Mouse (Mus musculus): ENCODE measurements around the gene Ndst4. TPM values are rescaled to one million over a fixed set of nuclear protein-coding genes. Genes with fewer than 3 reads are reported as not detected.

Ndst4 gene
- total RNA-seq (2021), result not detected in 2 replicates
- long read RNA-seq, result 0 reads

GRCm38 (mm10) chr3:125403601-125404396 lies at the start of gene Ndst4:
Gene Ndst4 (plus strand): TSS chr3:125404076.
- DNase-seq, result no peak

- no peak for DNase-seq
Observed at GRCm38 (mm10) chr3:125397443-125397842, 6.4 kb upstream of the Ndst4 start.

- DNase-seq, result no peak
Observed at GRCm38 (mm10) chr3:125406456-125406855, 2.6 kb downstream of the Ndst4 start.

DNA sequence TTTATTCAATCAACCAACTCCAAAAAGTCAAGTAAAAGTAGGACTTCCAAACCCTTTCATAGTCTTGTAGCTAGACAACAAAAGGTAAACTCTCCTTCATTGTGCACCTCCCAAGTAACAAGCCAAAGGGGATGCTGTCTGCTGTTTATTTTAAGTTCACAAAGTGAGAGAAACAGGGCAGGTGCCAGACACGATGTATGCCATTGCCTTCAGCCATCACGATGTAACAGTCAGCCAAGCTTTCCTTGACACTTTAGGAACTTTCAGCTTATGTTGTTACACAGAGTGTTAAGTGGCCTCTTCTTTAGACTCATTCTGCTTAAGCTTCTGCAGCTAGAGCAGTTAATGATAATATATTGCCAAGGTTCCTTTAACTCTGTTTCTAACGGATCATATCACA lies 3.1 kb downstream of the Ndst4 start:
- DNase-seq, result no peak

DNA sequence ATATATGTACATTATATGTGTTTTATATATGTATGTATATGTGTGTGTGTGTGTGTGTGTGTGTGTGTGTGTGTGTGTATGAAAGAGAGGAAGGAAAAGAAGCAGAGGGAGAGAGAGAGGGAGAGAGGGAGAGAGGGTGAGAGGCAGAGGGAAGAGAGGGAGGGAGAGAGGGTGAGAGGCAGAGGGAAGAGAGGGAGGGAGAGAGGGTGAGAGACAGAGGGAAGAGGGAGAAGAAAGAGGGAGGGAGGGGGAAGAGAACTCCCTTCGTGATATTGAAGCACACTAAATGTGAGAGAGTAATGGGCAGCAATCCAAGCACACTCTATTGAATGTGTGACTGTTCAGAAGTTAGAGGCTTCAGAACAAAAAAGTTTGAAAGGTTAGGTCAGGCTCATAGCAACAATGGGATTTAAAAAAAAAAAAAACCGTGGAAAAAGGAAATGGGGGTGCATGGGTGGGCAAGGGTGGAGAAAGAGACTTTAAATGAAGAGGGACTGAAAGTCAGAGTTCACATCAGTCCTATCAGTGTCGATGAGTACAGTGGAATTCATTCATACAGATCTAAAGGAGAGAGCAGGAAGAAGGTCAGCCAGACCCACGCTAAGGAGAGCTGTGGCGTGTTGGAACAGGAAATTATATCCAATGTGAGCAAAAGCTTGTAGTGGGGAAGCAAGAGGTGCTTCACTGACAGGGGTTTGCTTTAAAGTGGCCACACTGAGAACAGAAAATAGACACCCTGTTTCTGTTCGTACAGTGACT lies 63.2 kb downstream of the Ndst4 start:
- no peak for DNase-seq

GRCm38 (mm10) chr3:125510102-125510501 lies 106.2 kb downstream of the Ndst4 start:
- no peak for DNase-seq

GRCm38 (mm10) chr3:125533371-125533770 lies 129.5 kb downstream of the Ndst4 start:
- DNase-seq, result no peak

GRCm38 (mm10) chr3:125570602-125571001 lies 166.7 kb downstream of the Ndst4 start:
- no peak for DNase-seq

DNA sequence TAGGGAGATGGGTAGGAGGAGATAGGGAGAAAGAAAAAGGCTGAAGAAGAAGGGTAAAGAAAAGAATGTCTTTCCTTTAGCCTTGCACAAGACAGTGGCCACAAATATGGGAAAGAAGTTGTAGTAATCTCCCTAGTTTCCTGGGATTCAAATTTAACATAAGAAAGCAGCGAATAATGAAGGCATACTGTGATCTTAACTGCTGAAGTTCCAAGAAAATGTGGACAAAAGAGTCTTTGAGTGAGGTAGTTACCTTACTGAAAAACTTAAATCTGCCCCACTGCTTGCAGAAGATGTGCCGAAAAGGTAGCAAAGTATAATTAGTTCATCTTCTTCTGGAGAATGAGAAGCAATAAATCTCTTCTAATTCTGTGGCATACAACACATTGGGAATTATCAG lies 228.4 kb downstream of the Ndst4 start:
- DNase-seq, result no peak

DNA sequence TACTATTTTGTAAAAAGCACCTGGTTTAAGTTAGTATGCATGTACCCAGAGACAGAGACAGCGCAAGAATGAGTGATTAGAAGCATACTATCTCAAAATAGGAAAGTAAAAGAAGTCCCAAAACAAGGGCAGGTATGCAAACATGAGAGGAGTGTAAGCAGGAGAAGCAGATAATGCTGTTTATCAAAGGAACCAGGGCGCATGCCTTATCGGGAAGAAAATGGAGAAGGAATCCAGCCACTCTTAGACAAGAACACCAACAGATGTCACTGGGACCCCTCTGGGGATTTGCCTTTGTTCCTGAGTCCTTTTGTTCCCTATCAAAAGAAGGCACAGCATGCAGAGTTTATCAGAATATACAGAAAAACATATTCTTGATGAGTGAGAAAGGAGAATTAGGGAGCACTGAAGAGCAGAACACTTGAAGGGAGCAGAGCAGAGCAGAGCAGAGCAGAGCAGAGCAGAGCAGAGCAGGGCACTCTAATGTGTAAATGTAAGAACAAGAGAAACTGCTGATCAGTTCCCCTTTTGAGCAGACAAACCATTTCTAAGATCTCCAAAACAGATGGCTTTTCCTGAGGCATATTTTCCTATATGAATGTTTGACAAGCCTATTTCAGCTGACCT lies 251.2 kb downstream of the Ndst4 start:
- no peak for DNase-seq

GRCm38 (mm10) chr3:125660114-125660717 lies 256.3 kb downstream of the Ndst4 start:
- DNase-seq, result no peak

DNA sequence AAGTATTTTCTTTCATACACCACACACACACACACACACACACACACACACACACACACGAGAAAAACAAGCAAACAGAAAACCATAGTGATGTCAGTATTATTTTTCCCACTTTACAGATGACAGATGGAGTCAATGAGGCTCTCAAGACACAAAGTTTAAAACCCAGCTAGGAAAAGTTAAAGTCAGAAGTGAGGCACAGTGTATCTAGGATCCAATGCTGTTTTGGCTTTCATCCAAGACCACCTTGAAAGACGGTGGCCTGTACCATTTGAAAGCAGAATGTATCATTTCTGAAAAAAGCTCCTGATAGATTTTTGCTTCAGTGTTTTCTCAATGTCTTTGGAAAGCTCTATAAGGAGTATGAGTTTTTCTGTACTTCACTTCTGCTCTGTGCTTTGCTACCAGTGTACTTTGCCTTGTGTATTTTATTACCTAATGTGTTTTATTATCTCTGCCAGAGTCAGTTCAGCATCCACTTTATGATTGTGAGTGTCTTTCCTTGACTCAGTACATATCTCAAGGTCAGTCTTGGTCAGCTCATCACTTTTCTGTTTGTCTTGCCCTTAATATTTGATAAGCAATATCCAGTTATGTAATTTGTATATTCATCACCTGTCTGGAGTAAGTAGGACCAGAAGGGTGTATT lies 257.1 kb downstream of the Ndst4 start:
- DNase-seq, result no peak

GRCm38 (mm10) chr3:125673997-125674794 lies 270.3 kb downstream of the Ndst4 start:
- DNase-seq, result no peak

- no peak for DNase-seq
Observed at GRCm38 (mm10) chr3:125675211-125675896, 271.5 kb downstream of the Ndst4 start.

- no peak for DNase-seq
Observed at GRCm38 (mm10) chr3:125678924-125679323, 275.0 kb downstream of the Ndst4 start.

- no peak for DNase-seq
Observed at GRCm38 (mm10) chr3:125683460-125684230, 279.8 kb downstream of the Ndst4 start.

GRCm38 (mm10) chr3:125684583-125684982 lies 280.7 kb downstream of the Ndst4 start:
- no peak for DNase-seq

DNA sequence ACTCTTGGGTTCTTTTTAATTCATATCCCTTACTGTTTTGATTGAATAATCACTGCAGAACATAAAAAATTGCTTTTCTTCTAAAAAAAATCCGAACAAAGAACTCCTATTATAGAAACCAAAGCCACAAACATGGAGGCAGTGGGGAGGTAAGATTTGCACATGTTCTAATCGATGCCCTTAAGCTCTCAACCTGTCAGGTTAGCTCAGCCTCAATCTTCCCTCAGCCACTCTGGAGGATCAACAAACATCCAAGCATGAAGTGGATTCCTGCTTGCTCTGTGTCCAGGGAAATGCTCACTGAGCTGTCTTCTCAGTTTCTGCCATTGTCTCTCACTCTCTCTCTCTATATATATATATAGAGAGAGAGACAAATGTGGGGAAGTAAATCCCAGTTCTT lies 283.7 kb downstream of the Ndst4 start:
- no peak for DNase-seq

DNA sequence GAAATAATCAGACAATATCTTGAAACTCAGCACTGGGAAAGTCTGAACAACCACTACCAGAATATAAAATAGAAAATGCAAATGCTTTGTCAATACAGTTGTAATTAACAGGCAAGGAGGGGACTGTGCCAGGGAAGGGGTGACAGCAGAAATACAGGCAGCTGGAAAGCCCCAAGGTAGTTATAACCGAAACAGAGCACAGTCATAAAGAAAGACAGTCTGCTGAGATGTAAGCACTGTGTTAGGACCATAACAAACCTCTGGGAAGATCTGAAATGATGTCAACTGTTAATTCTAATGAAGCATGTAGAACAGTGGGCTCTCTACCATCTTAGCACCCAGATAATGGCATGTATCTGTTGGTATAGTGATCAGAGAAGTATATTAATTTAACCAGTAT lies 287.1 kb downstream of the Ndst4 start:
- no peak for DNase-seq

GRCm38 (mm10) chr3:125722953-125723352 lies 319.1 kb downstream of the Ndst4 start:
- DNase-seq, result no peak
